Mouse (Mus musculus) midbrain, embryonic 16.5 days (tissue): ENCODE measurements at regions not wholly inside any gene's neighbourhood (a gene's known extent, or its start where the extent isn't known, plus 50 kb on each side); places are given as distances from the start of the nearest gene placed in this dataset.

Experiments used
- ATAC-seq: fragments of 200-750 bp; cut with Nextera tagmentation; 2 replicates; pipeline ENCODE4 v1.8.0; 2017; ENCODE audit warnings: moderate TSS enrichment
- H3K27ac ChIP-seq: fragments of 300-500 bp; sonication (generic); 2 replicates; pipeline ENCODE4 v1.5.1; 2014; ENCODE audit warnings: mild to moderate bottlenecking, low read length, mixed read lengths
- H3K27me3 ChIP-seq: fragments of 300-500 bp; sonication (generic); 2 replicates; pipeline ENCODE4 v1.6.1; 2014; ENCODE audit warnings: low read depth, low read length, mixed read lengths; ENCODE audit not compliant: control insufficient read depth, insufficient read depth
- H3K36me3 ChIP-seq: fragments of 300-500 bp; sonication (generic); 2 replicates; pipeline ENCODE4 v1.6.1; 2014; ENCODE audit warnings: mild to moderate bottlenecking, low read length, moderate library complexity, mixed read lengths; ENCODE audit not compliant: control insufficient read depth, insufficient read depth
- H3K4me1 ChIP-seq: fragments of 300-500 bp; sonication (generic); 2 replicates; pipeline ENCODE4 v1.6.1; 2014; ENCODE audit warnings: mild to moderate bottlenecking, low read length, mixed read lengths; ENCODE audit not compliant: control insufficient read depth, insufficient read depth
- H3K4me2 ChIP-seq: fragments of 300-500 bp; sonication (generic); 2 replicates; pipeline ENCODE4 v1.6.1; 2014; ENCODE audit warnings: mild to moderate bottlenecking, low read length, mixed read lengths
- H3K4me3 ChIP-seq: fragments of 300-500 bp; sonication (generic); 2 replicates; pipeline ENCODE4 v1.5.1; 2014; ENCODE audit warnings: low read depth, mild to moderate bottlenecking, low read length, moderate library complexity, mixed read lengths
- H3K9ac ChIP-seq: fragments of 300-500 bp; sonication (generic); 2 replicates; pipeline ENCODE4 v1.6.1; 2014; ENCODE audit warnings: low read depth, low read length, mixed read lengths
- H3K9me3 ChIP-seq: fragments of 300-500 bp; sonication (generic); replicated peaks from 2 replicates; pipeline ENCODE4 v1.6.1; 2014; ENCODE audit warnings: mild to moderate bottlenecking, low read length, mixed read lengths; ENCODE audit not compliant: control insufficient read depth, poor library complexity, severe bottlenecking
- WGBS: fragments of 180-500 bp; shearing (Covaris S2); extraction: QIAGEN DNeasy Blood & Tissue Kit; methylation state at CpG from one replicate; pipeline ENCODE4 v1.1.7; 2014; 5-methylcytosine and 5-hydroxymethylcytosine counted together

DNA sequence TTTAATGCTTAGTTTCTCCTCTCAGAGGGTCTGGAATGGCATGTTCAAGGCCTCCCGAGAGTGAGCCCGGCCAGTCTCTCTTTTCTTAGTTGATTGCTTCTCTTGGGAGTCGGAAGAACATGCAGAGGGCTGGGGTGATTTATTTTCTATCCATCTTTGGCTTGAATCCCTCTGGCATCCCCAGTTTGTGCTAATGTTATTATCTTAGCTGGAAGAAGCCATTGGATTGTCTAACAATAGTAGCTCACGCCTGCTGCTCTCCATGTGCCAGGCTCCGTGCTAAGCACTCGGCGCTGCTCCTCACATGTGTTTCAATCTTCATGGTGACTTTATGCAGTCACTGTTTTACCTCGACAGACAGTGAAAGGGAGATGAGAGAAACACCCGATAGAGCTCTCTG lies 160.8 kb downstream of the Zfp706 start:
- Histone ChIP-seq H3K27ac (no peak overlapping the region), H3K4me2 (no peak overlapping the region), H3K9ac (no peak overlapping the region), H3K36me3 (no peaks in the 10 kb centered on the region), H3K4me1 (no peaks in the 10 kb centered on the region), H3K27me3 (no peaks in the 10 kb centered on the region), H3K4me3 (no peak overlapping the region), H3K9me3 (no peaks in the 10 kb centered on the region)
- 51% methylated on average over 9 of the region's 9 CpGs for WGBS
- ATAC-seq: no peak
